Mouse (Mus musculus): ENCODE results near the gene Slc25a47.

The Slc25a47 gene

GRCm38 (mm10) chr12:108835840-108836409 is at the start of gene Slc25a47, which contains the start of gene Slc25a29:
TSS of gene Slc25a47 (plus strand) at chr12:108836046.
TSS of gene Slc25a29 (minus strand) at chr12:108835883.
- H3K27me3 ChIP-seq (ENCODE audit: control insufficient read depth, insufficient read depth, low read length, poor library complexity, severe bottlenecking) = no peaks in the 10 kb centered on the region
- H3K36me3 ChIP-seq (ENCODE audit: control insufficient read depth, insufficient read depth, low read length, poor library complexity, severe bottlenecking) = no peaks in the 10 kb centered on the region
- DNase-seq (ENCODE audit: low read depth, low spot score) = peak; percentile 94

- Histone ChIP-seq H3K36me3 (ENCODE audit: control insufficient read depth, insufficient read depth, low read length, poor library complexity, severe bottlenecking) (no peaks in the 10 kb centered on the region), H3K27me3 (ENCODE audit: control insufficient read depth, insufficient read depth, low read length, poor library complexity, severe bottlenecking) (no peaks in the 10 kb centered on the region)
- DNase-seq (ENCODE audit: low read depth, low spot score) = no peak
Measured at GRCm38 (mm10) chr12:108787329-108787728, 48.5 kb upstream of the Slc25a47 start.

GRCm38 (mm10) chr12:108792152-108792545 is 43.7 kb upstream of the Slc25a47 start:
- H3K27me3 ChIP-seq (ENCODE audit: control insufficient read depth, insufficient read depth, low read length, poor library complexity, severe bottlenecking) = no peaks in the 10 kb centered on the region
- H3K36me3 ChIP-seq (ENCODE audit: control insufficient read depth, insufficient read depth, low read length, poor library complexity, severe bottlenecking) = no peaks in the 10 kb centered on the region
- peak; percentile 89 for DNase-seq (ENCODE audit: low read depth, low spot score)

GRCm38 (mm10) chr12:108792546-108793452 is 43.0 kb upstream of the Slc25a47 start, which contains the start of gene Yy1:
TSS of gene Yy1 (plus strand) at chr12:108792973.
- Histone ChIP-seq H3K36me3 (ENCODE audit: control insufficient read depth, insufficient read depth, low read length, poor library complexity, severe bottlenecking) (no peaks in the 10 kb centered on the region), H3K27me3 (ENCODE audit: control insufficient read depth, insufficient read depth, low read length, poor library complexity, severe bottlenecking) (no peaks in the 10 kb centered on the region)
- DNase-seq (ENCODE audit: low read depth, low spot score) = peak; percentile 99

GRCm38 (mm10) chr12:108793453-108793941 is 42.3 kb upstream of the Slc25a47 start:
- H3K27me3 ChIP-seq (ENCODE audit: control insufficient read depth, insufficient read depth, low read length, poor library complexity, severe bottlenecking) = no peaks in the 10 kb centered on the region
- DNase-seq (ENCODE audit: low read depth, low spot score) = peak; percentile 36
- H3K36me3 ChIP-seq (ENCODE audit: control insufficient read depth, insufficient read depth, low read length, poor library complexity, severe bottlenecking) = no peaks in the 10 kb centered on the region

- Histone ChIP-seq H3K27me3 (ENCODE audit: control insufficient read depth, insufficient read depth, low read length, poor library complexity, severe bottlenecking) (no peaks in the 10 kb centered on the region), H3K36me3 (ENCODE audit: control insufficient read depth, insufficient read depth, low read length, poor library complexity, severe bottlenecking) (no peaks in the 10 kb centered on the region)
- DNase-seq (ENCODE audit: low read depth, low spot score) = peak; percentile 90
Measured at GRCm38 (mm10) chr12:108794078-108794711, 41.7 kb upstream of the Slc25a47 start.

- no peak for DNase-seq (ENCODE audit: low read depth, low spot score)
- H3K27me3 ChIP-seq (ENCODE audit: control insufficient read depth, insufficient read depth, low read length, poor library complexity, severe bottlenecking) = no peaks in the 10 kb centered on the region
Measured at GRCm38 (mm10) chr12:108794979-108795537, 40.8 kb upstream of the Slc25a47 start.

GRCm38 (mm10) chr12:108801613-108802012 is 34.2 kb upstream of the Slc25a47 start:
- Histone ChIP-seq H3K27me3 (ENCODE audit: control insufficient read depth, insufficient read depth, low read length, poor library complexity, severe bottlenecking) (no peaks in the 10 kb centered on the region), H3K36me3 (ENCODE audit: control insufficient read depth, insufficient read depth, low read length, poor library complexity, severe bottlenecking) (0 out of 2 replicates have a peak, but pooled peaks cover 2% of the 10 kb centered on the region)
- no peak for DNase-seq (ENCODE audit: low read depth, low spot score)

More at GRCm38 (mm10) chr12:108794979-108795537, 40.8 kb upstream of the Slc25a47 start:
- no peaks in the 10 kb centered on the region for H3K36me3 ChIP-seq (ENCODE audit: control insufficient read depth, insufficient read depth, low read length, poor library complexity, severe bottlenecking)

GRCm38 (mm10) chr12:108804388-108804787 is 31.5 kb upstream of the Slc25a47 start:
- H3K36me3 ChIP-seq (ENCODE audit: control insufficient read depth, insufficient read depth, low read length, poor library complexity, severe bottlenecking) = peaks cover 8% of the 10 kb centered on the region; the same call in 1 of the 2 replicates
- DNase-seq (ENCODE audit: low read depth, low spot score) = no peak

GRCm38 (mm10) chr12:108808465-108808864 is 27.4 kb upstream of the Slc25a47 start:
- Histone ChIP-seq H3K36me3 (ENCODE audit: control insufficient read depth, insufficient read depth, low read length, poor library complexity, severe bottlenecking) (peaks cover 8% of the 10 kb centered on the region), H3K27me3 (ENCODE audit: control insufficient read depth, insufficient read depth, low read length, poor library complexity, severe bottlenecking) (no peaks in the 10 kb centered on the region)
- DNase-seq (ENCODE audit: low read depth, low spot score) = no peak

More at GRCm38 (mm10) chr12:108804388-108804787, 31.5 kb upstream of the Slc25a47 start:
- H3K27me3 ChIP-seq (ENCODE audit: control insufficient read depth, insufficient read depth, low read length, poor library complexity, severe bottlenecking) = no peaks in the 10 kb centered on the region

GRCm38 (mm10) chr12:108809771-108810170 is 26.1 kb upstream of the Slc25a47 start:
- no peak for DNase-seq (ENCODE audit: low read depth, low spot score)

GRCm38 (mm10) chr12:108810309-108810708 is 25.5 kb upstream of the Slc25a47 start:
- no peak for DNase-seq (ENCODE audit: low read depth, low spot score)
- no peaks in the 10 kb centered on the region for H3K27me3 ChIP-seq (ENCODE audit: control insufficient read depth, insufficient read depth, low read length, poor library complexity, severe bottlenecking)
- H3K36me3 ChIP-seq (ENCODE audit: control insufficient read depth, insufficient read depth, low read length, poor library complexity, severe bottlenecking) = peaks cover 11% of the 10 kb centered on the region

More at GRCm38 (mm10) chr12:108809771-108810170, 26.1 kb upstream of the Slc25a47 start:
- Histone ChIP-seq H3K36me3 (ENCODE audit: control insufficient read depth, insufficient read depth, low read length, poor library complexity, severe bottlenecking) (peaks cover 11% of the 10 kb centered on the region), H3K27me3 (ENCODE audit: control insufficient read depth, insufficient read depth, low read length, poor library complexity, severe bottlenecking) (no peaks in the 10 kb centered on the region)

GRCm38 (mm10) chr12:108811133-108811532 is 24.7 kb upstream of the Slc25a47 start:
- no peaks in the 10 kb centered on the region for H3K27me3 ChIP-seq (ENCODE audit: control insufficient read depth, insufficient read depth, low read length, poor library complexity, severe bottlenecking)
- H3K36me3 ChIP-seq (ENCODE audit: control insufficient read depth, insufficient read depth, low read length, poor library complexity, severe bottlenecking) = peaks cover 11% of the 10 kb centered on the region
- DNase-seq (ENCODE audit: low read depth, low spot score) = peak; percentile 60

GRCm38 (mm10) chr12:108812463-108812862 is 23.4 kb upstream of the Slc25a47 start:
- no peak for DNase-seq (ENCODE audit: low read depth, low spot score)
- H3K27me3 ChIP-seq (ENCODE audit: control insufficient read depth, insufficient read depth, low read length, poor library complexity, severe bottlenecking) = no peaks in the 10 kb centered on the region

More at GRCm38 (mm10) chr12:108812463-108812862, 23.4 kb upstream of the Slc25a47 start:
- H3K36me3 ChIP-seq (ENCODE audit: control insufficient read depth, insufficient read depth, low read length, poor library complexity, severe bottlenecking) = peaks cover 8% of the 10 kb centered on the region

All from splenic B cell, adult 2 months (primary cell).